Mouse (Mus musculus) lung, postnatal 0 days (tissue): ENCODE data around the gene Thap3. TPM values are rescaled to one million over a fixed set of nuclear protein-coding genes. Genes with fewer than 3 reads are reported as not detected.

Source experiments
- ATAC-seq: fragments of 200-750 bp; cut with Nextera tagmentation; 2 replicates; pipeline ENCODE4 v1.8.0; 2017; ENCODE audit warnings: moderate library complexity
- DNase-seq: peaks from one replicate; pipeline ENCODE4 v3.0.0-alpha.2; 2016; ENCODE audit warnings: low spot score
- H3K27ac ChIP-seq: fragments of 300-500 bp; sonication (generic); 2 replicates; pipeline ENCODE4 v1.5.1; 2014; ENCODE audit warnings: antibody characterized with exemption, mild to moderate bottlenecking, low read length, mixed read lengths
- H3K27me3 ChIP-seq: fragments of 300-500 bp; sonication (generic); replicated peaks from 2 replicates; pipeline ENCODE4 v1.6.1; 2014; ENCODE audit warnings: low read length, mixed read lengths; ENCODE audit not compliant: insufficient read depth
- H3K36me3 ChIP-seq: fragments of 300-500 bp; sonication (generic); 2 replicates; pipeline ENCODE4 v1.6.1; 2014; ENCODE audit warnings: low read length, mixed read lengths; ENCODE audit not compliant: insufficient read depth
- H3K4me1 ChIP-seq: fragments of 300-500 bp; sonication (generic); 2 replicates; pipeline ENCODE4 v1.6.1; 2014; ENCODE audit warnings: antibody characterized with exemption, low read depth, low read length, mixed read lengths; ENCODE audit not compliant: insufficient read depth
- H3K4me2 ChIP-seq: fragments of 300-500 bp; sonication (generic); replicated peaks from 2 replicates; pipeline ENCODE4 v1.6.1; 2014; ENCODE audit warnings: low read depth, mild to moderate bottlenecking, low read length, moderate library complexity, mixed read lengths
- H3K4me3 ChIP-seq: fragments of 300-500 bp; sonication (generic); 2 replicates; pipeline ENCODE4 v1.5.1; 2014; ENCODE audit warnings: low read depth, low read length
- H3K9ac ChIP-seq: fragments of 300-500 bp; sonication (generic); replicated peaks from 2 replicates; pipeline ENCODE4 v1.6.1; 2014; ENCODE audit warnings: low read depth, mild to moderate bottlenecking
- H3K9me3 ChIP-seq: fragments of 300-500 bp; sonication (generic); 2 replicates; pipeline ENCODE4 v1.6.1; 2016; ENCODE audit warnings: low read length, mixed read lengths
- CTCF ChIP-seq: IDR thresholded peaks from 2 replicates; pipeline ENCODE4 v1.5.1; 2016; ENCODE audit warnings: antibody characterized with exemption, mild to moderate bottlenecking
- EP300 ChIP-seq: IDR thresholded peaks from 2 replicates; pipeline ENCODE4 v1.6.1; 2016; ENCODE audit warnings: antibody characterized with exemption, mild to moderate bottlenecking, control low read depth
- WGBS: fragments of 180-500 bp; shearing (Covaris S2); extraction: QIAGEN DNeasy Blood & Tissue Kit; methylation state at CpG from one replicate; pipeline ENCODE4 v1.1.7; 2014; 5-methylcytosine and 5-hydroxymethylcytosine counted together
- polyA plus RNA-seq: library from polyadenylated mRNA; unstranded; fragments of >200 nt; fragmentation: Nextera tagmentation; extraction: Ambion mirVana; gene quantifications from 2 replicates; pipeline ENCODE4 v1.2.1, GENCODE M21; 2015

The Thap3 gene
- polyA plus RNA-seq, 1 experiment from 2014 or later: 31.0 TPM

- Histone ChIP-seq H3K4me2 (peak overlapping the region; percentile 100), H3K4me1 (peaks cover 18% of the 10 kb centered on the region), H3K9ac (peak overlapping the region; percentile 73), H3K4me3 (peak overlapping the region; percentile 74), H3K27ac (peak overlapping the region; percentile 97), H3K9me3 (no peaks in the 10 kb centered on the region), H3K27me3 (no peaks in the 10 kb centered on the region), H3K36me3 (peaks cover 8% of the 10 kb centered on the region)
- peak; percentile 91 for DNase-seq
- WGBS: 2% methylated on average over 10 of the region's 10 CpGs
- peak; percentile 33 for ATAC-seq
- TF ChIP-seq EP300 (0 out of 2 replicates have a peak, but pooled peaks have one; percentile 15), CTCF (no peak)
These were observed 21.4 kb upstream of the Thap3 start for GRCm38 (mm10) chr4:152010091-152010706.

DNA sequence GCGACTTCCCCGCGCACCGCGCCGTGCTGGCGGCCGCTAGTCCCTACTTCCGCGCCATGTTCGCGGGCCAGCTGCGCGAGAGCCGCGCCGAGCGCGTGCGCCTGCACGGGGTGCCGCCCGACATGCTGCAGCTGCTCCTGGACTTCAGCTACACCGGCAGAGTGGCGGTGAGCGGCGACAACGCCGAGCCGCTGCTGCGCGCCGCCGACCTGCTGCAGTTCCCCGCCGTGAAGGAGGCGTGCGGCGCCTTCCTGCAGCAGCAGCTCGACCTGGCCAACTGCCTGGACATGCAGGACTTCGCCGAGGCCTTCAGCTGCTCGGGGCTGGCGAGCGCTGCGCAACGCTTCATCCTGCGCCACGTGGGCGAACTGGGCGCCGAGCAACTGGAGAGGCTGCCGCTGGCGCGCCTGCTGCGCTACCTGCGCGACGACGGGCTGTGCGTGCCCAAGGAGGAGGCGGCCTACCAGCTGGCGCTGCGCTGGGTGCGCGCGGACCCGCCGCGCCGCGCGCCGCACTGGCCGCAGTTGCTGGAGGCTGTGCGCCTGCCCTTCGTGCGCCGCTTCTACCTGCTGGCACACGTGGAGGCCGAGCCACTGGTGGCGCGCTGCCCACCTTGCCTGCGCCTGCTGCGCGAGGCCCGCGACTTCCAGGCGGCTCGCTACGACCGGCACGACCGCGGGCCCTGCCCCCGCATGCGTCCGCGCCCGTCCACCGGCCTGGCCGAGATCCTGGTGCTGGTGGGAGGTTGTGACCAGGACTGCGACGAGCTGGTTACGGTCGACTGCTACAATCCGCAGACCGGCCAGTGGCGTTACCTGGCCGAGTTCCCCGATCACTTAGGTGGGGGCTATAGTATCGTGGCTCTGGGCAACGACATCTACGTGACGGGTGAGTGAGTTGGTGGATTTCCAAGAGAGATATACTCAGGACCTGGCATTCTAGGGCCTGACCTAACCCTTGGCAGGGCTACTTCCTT is 20.6 kb upstream of the Thap3 start:
- peak overlapping the region; percentile 100 for H3K4me2 ChIP-seq
- 2% methylated on average over 106 of the region's 115 CpGs for WGBS
- peak; percentile 66 for ATAC-seq
- peak overlapping the region; percentile 97 for H3K27ac ChIP-seq
- peaks cover 7% of the 10 kb centered on the region for H3K36me3 ChIP-seq
- H3K9ac ChIP-seq: peak overlapping the region; percentile 73
- H3K27me3 ChIP-seq: no peaks in the 10 kb centered on the region
- peaks cover 18% of the 10 kb centered on the region for H3K4me1 ChIP-seq
- TF ChIP-seq CTCF (no peak), EP300 (no peak)
- H3K9me3 ChIP-seq: no peaks in the 10 kb centered on the region
- peak; percentile 73 for DNase-seq
- peak overlapping the region; percentile 74 for H3K4me3 ChIP-seq

DNA sequence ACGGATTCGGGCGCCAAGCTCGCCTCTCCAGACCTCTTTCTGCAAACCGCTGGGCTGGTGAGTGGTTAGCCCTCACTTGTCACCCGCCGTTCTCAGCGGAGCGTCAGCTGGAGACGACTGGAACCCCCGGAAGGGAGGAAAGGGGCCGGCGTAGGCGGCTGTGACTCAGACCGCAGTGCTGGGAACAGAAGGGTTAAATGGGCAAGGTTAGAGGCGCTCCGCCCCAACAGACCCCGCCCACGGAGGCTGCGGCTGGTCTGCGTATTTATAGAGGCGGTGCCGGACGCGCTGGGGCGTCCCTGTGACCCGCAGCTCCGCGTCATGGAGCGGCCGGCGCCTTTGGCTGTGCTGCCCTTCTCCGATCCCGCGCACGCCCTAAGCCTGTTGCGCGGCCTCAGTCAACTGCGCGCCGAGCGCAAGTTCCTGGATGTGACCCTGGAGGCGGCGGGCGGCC is 19.9 kb upstream of the Thap3 start, which contains the start of gene Klhl21:
Gene Klhl21, plus strand, starts transcription at position 182 of the 454 bp plus-strand sequence.
- Histone ChIP-seq H3K4me1 (peaks cover 18% of the 10 kb centered on the region), H3K27me3 (no peaks in the 10 kb centered on the region), H3K36me3 (peaks cover 7% of the 10 kb centered on the region; the same call in 1 of the 2 replicates), H3K27ac (peak within 1 kb of the TSS; percentile 97), H3K9me3 (no peaks in the 10 kb centered on the region), H3K9ac (peak within 1 kb of the TSS; percentile 73), H3K4me2 (peak within 1 kb of the TSS; percentile 100), H3K4me3 (peak within 1 kb of the TSS; percentile 74)
- DNase-seq (peak; percentile 98), ATAC-seq (peak; percentile 90)
- WGBS: 0% methylated on average over 45 of the region's 45 CpGs
- TF ChIP-seq EP300 (peak; percentile 72), CTCF (no peak)

DNA sequence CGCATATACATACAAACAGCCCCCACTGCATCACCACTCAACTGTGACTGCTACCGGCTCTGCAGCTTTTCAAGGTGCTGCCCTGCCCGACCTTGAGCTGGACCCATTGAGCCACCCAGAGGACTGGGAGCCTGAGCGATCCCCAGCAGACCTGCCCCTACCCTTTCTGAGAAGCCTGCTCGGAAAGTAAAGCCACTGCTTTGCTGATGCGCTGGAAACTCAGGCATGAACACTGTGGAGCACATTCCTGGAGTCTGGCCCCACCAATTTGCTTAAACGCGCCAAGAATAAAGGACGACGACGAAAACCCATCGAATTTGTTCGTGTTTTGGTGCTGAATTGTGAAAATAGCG is 19.3 kb upstream of the Thap3 start:
- WGBS: under 1% methylated on average over 14 of the region's 14 CpGs

DNA sequence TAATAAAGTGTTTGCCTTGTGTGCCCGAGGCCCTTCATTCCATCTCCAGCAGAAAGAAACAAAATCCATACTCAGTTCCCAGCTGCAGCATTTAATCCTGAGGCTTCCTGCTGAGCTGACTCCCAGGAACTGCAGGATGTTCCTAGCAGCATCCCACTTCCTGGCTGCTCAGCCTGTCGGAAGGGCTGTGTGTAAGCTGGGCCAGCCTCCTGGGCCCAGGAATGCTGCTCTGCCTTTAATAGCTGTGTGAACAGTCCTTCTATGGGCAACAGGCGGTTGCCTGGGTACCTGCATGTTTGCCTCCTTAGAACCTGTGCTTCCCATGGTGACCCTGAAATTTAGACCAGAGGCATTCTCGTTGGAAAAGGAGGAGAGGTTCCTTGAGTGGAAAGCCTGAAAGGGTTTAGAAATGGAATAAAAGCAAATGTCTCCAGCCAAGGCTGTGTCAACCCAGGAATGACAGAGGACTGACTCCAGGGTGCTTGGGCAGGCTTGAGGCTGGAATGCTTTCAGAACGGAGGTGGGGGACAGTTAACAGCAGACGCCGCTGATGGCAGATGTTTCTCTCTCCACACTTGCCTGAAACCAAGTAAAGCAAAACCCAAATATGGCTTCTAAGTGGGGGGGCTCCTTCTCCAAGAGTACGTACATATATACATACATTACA is 18.8 kb upstream of the Thap3 start:
- H3K4me3 ChIP-seq: peak overlapping the region; percentile 74
- TF ChIP-seq CTCF (no peak), EP300 (no peak)
- H3K36me3 ChIP-seq: peaks cover 2% of the 10 kb centered on the region; the same call in 1 of the 2 replicates
- H3K4me2 ChIP-seq: peak overlapping the region; percentile 100
- ATAC-seq (peak; percentile 20), DNase-seq (peak; percentile 83)
- H3K9ac ChIP-seq: peak overlapping the region; percentile 73; the same call in 1 of the 2 replicates
- peaks cover 18% of the 10 kb centered on the region for H3K4me1 ChIP-seq
- H3K9me3 ChIP-seq: no peaks in the 10 kb centered on the region
- WGBS: 8% methylated on average over 8 of the region's 8 CpGs
- no peaks in the 10 kb centered on the region for H3K27me3 ChIP-seq
- peak overlapping the region; percentile 97 for H3K27ac ChIP-seq

More for the DNA sequence above, 19.3 kb upstream of the Thap3 start:
- Histone ChIP-seq H3K4me3 (peak overlapping the region; percentile 74), H3K9me3 (no peaks in the 10 kb centered on the region), H3K27ac (peak overlapping the region; percentile 97), H3K36me3 (peaks cover 7% of the 10 kb centered on the region; the same call in 1 of the 2 replicates), H3K4me1 (peaks cover 18% of the 10 kb centered on the region), H3K27me3 (no peaks in the 10 kb centered on the region), H3K4me2 (peak overlapping the region; percentile 100), H3K9ac (peak overlapping the region; percentile 73)
- DNase-seq: peak; percentile 58
- peak; percentile 16; the same call in 1 of the 2 replicates for ATAC-seq
- no peak for TF ChIP-seq CTCF
- TF ChIP-seq EP300: no peak
